Mouse (Mus musculus) gastrocnemius, postnatal 10 days (tissue): ENCODE results near the gene Arid5b. TPM values are rescaled to one million over a fixed set of nuclear protein-coding genes. Genes with fewer than 3 reads are reported as not detected.
A peak's percentile ranks its signal among the peaks of the same experiment; 100 is the strongest.

Experiments used
- DNase-seq: peaks from one replicate; pipeline ENCODE4 v3.0.0; 2021; ENCODE audit warnings: mixed read lengths
- total RNA-seq, 2 experiments: library from RNA; stranded (reverse); gene quantifications; 2 replicates each; pipeline ENCODE4 v1.2.3; 2021

Gene Arid5b
- total RNA-seq, 2 experiments from 2014 or later, result 24.8 to 30.5 TPM

DNA sequence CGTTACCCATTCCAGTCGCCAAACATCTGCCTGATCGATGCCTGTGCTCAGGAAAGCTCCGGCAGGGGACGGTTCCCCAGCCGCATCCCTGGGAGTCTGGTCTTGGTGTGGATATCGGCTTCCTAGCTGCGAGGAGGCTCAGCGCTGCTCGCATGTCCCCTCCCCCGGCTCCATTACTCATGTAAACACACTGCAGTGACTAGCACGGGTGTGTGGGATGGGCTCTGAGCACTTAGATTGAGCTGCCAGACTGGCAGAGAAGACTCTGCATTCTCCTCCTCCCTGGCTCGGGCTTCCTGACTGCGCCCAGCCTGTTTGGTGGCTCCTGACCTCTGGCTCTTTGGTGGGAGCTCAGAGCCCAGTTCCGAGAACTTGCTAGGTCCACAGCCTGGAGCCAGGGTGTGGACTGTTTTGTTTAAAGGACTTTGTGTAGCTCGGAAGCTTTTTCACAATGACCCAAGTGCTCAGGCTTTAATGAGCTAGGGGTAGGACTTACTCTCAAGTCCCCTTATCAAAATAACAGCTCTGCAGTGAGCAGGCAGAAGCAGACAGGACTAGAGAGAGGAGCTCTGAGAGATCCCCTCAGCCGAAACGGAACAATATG lies 142.0 kb downstream of the Arid5b start:
- peak; percentile 73 for DNase-seq

DNA sequence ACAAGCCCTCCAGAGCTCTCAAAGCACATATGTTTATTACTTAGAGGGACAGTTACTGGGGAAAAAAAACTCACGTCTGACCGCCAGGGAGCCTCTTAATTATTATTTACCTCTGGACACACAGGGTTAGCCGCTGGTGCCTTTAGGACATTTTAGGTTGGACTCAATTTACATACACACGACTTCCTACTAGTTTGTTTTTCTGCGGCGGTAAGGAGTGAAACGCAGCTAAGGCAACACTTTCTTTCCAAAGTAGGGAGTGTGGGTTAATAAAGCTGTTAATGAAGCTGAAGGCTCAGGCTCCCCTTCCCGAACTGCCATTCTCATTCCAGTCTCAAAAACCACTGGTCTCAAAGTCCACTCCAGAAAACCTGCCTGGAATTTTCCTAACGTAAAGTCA lies 142.5 kb downstream of the Arid5b start:
- DNase-seq, result no peak

DNA sequence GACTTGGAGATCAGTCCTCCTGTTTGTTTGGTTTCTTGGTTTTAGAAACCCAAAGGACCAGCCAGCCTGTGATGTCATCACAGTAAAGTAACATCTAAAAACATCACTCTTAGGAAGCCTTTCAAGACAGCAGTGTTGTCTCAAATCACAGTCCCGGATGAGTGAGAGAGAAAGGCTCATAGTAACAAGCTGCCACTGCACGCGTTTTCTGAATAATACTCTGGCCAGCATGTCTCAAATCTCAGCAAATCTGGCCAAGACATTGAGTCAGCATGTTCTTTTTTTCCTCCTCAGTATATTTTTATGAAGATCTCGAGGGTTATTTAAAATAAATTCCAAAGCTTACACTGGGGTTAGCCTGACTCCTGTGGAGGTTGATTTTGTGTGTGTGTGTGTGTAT lies 143.1 kb downstream of the Arid5b start:
- no peak for DNase-seq

DNA sequence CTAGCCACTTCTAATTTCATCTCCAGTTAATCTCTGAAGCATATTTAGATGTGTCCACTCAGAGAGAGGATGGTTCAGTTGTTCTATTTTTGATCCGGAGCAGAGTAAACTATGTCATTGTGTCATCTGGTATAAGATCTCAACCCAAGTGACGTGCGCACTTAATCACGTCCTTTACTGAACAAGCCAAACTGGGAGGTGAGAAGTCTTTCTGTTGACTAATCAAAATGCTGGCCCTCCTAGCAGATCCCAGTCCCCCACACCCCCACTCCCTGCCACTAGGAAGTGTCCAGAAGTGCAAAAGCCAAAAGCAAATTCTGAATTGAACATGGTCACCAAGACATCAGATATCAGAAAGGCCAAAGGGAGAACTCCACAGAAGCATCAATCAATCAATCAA lies 144.0 kb downstream of the Arid5b start:
- DNase-seq, result no peak

DNA sequence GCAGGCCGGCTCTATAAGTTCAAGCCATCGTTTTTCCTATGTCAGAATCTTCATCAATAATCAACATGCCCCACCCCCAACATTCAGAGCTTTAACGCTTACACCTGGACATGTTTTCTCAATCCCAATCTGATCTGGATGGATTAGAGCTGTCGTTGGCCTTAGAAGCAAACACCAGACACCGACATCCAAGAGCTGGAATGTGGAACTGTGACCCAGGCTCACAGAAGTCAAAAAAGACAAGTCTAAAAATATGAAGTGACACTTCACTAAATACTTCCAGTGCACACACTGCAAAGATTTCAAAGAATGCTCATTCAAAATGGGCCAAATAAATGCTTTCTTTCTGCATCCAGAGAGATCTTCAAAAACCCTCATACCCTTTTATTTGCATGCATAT lies 144.5 kb downstream of the Arid5b start:
- no peak for DNase-seq

DNA sequence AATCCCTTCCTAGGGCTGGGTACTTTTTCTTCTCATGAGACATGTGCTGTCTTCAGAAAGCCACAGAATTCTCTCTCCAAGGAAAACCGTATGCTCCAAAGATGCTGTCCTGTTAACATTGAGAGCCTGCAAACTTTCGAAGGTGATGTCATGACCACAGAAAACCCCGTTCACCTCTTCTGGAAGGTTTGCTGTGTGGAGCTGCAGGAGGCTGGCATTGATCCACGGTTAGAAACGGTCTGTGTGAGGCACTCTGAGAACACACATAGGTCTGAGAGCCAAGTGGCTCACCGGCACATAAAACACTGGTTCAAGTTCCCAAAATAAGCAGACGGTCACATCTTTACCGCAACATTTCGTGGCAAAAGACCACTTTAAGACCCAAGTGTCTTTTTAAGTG lies 145.9 kb downstream of the Arid5b start:
- DNase-seq, result no peak

DNA sequence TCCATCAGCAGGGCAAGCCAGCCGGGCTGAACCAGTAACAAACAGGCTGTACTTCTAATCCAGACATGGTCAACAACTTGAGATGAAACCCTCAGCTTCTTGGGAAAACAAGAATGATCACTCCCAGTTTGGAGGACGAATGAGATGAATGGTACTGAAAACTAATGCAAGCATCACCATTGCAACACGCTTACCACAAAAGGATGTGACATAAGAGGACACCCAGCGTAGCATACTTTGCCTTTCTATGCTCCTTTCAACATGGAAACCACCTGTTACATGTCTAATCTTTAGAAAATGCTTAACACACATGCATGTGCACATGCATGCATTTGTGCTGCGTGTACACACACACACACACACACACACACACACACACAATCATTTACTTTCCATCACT lies 146.4 kb downstream of the Arid5b start:
- DNase-seq, result no peak

DNA sequence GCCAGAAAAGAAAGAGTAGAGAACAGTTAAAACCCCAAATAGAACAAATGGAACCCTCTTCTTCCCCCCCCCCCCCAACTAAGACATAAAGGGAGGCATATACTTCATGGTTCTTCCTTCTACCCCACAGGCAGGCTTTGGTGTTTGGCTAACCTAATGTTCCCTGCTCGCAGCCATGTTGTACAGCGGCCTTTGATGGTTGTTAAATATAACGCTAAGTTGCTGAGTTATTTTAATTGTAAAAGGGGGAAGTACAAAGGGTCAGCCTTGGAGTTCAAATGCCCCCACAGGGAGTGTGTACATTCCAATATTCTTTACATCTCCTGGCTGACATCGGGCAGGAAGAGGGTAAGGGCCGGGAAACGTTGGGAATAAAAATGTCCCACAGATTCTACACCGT lies 148.9 kb downstream of the Arid5b start:
- DNase-seq, result no peak

DNA sequence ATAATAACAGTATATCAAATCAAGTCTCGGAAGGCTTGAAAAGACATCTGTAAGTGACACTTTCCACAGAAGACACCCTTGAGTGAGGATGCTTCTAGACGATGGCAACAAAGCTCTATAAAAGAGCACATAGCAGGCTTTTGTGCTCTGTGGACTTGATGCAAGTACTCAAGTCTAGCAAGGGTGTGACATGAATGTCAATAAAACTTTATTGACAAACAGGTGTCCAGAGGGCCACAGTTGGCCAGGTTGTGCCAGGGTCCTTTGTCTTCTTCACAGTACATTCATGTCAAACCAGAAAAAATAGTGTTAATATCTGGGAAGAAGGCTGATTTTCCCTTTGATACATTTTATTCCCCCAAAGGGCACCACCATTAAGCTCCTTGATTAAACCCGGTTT lies 149.5 kb downstream of the Arid5b start:
- DNase-seq, result no peak

DNA sequence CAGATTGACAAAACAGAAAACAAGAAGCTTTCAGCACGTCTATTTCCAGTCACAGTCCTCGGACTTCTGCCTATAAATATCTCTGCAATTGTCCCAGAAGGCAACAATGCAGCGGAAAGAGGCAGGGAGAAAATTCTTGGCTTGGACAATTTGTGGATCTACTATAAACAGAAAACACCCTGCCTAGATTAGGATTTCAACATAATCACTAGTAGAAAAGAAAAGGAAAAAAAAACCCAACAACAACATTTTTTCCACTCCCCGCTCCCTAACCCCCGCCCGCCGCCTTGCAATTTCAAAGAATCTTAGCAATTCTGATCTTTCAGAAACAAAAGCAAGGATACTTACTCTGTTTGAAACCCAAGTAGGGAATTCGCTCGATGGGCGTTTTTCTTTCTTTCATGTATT lies 150.1 kb downstream of the Arid5b start:
- no peak for DNase-seq

DNA sequence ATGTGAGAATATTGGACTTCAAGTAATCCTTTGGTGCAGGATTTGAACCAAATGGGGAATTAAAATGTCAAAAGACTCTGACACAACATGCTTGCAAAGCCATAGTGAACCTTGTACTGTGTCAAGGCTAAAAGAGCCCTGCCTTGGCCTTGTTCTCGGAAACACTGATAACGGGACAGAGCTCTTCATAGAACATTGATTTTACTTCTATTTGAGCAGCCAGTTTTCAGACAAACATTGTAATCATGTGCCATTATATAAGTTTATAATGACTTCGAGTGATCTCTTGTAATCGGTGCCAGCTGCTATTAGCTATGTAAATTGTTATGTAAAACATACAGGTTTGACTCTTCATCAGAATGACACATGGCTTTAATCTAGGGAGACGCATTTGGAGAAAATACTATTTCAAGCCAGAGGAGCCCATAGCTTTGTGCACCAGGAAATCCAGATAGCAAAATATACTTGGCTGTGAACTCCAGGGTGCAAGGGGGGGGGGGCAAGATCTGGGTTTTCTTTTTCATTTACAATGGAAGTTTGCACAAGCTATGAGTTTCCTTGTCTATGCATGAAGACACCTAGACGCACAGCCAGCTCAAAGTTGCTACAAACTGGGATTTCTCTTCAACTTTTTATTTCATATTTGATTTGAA lies 150.8 kb downstream of the Arid5b start:
- DNase-seq, result no peak

DNA sequence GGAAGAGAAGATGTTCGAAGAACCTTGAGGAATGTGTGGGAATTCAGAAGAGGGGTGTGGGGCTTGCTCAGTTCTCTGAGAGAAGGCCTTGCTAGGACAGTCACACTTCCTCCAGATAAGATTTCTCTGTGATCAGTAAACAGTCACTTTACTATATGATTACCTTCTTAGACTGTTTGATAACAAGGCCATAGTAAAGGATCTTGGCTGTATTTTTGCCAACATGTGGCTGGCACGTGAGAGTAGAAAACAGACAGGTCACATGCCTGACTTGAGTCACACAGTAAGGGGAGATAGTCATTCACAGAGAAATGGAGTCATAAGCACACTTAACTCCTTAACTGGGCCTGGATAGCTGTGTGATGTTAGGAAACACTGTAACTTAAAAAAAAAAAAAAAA lies 151.4 kb downstream of the Arid5b start:
- no peak for DNase-seq

DNA sequence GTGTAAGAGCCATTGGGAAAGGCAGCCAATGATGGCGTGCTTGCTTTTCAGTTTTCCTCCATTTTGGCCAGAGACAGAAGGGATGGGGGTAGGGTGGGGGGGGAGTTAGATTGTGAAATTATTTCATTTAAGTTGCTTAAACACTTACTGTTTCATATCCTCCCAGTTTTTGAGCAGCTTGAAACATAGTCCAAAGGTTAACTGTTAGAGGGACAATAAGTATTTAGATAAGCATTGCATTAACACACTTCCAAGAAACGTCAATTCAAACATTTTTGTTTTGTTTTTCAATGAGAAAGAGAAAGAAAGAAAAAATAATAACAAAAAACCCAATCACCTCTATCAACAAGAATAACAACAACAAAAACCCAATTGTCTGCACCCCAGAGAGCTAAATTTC lies 152.0 kb downstream of the Arid5b start:
- no peak for DNase-seq

DNA sequence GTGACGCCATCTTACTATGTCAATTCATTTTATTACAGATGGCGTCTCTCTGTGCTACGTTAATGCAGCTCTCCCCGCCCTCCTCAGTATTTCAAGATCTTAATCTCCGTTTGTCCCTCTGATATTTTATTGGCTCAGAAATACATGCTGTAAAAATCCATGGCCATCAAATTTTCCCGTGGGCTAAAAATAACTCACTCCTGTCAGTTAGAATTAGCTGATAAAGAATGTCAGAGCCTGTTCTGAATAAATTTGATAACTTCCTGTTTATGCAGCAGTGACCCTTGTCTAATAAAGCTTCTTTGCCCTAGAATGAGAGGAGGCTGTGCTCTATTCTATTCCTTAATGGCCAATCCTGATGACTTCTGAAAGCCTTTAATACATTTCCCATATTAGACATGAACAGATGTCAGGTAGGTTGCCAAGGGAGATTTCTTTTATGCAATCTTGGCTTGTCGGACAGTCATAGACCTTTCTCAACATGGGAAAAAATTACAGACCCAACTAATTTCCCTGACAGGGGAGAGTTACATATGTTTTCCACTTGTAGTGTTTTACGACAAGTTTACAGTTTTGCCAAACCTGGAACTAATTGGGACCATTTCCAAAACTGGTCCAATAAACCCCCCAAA lies 152.5 kb downstream of the Arid5b start:
- no peak for DNase-seq

DNA sequence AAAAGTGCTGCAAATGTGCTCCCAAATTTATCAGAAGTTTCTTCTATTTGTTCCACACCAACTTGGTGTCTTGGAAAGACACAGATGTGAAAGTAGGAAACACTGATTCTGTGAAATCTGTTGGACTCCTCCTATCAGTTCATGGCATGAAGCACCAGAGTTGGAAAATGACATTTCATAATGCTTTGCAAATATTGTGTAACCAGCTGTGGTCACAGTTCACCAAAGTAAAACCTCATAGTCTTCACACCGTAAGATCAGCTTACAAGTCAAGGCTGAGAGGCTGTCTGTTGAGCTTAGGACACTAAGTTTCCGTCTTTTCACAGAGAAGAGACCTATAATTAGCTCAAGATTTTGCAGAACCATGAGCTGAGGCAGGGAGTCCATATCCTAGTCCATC lies 153.6 kb downstream of the Arid5b start:
- no peak for DNase-seq

DNA sequence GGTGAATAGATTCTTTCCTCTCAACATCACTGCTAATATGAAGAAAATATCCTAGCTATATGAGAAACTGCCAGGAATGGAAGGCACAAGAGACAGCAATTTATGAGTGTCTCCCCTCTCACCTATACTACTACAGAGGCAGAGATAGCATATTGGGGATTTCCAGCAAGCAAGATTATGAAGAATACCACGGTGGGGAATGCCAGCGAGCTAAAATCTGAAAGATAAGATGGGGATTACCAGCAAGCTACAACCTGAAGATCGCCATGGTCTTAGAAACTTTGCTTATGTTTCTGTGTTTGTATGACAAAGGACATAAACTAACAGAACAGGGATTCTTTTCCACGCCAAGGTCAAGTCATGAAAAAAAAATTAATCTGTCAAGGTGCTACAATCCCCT lies 155.1 kb downstream of the Arid5b start:
- no peak for DNase-seq

DNA sequence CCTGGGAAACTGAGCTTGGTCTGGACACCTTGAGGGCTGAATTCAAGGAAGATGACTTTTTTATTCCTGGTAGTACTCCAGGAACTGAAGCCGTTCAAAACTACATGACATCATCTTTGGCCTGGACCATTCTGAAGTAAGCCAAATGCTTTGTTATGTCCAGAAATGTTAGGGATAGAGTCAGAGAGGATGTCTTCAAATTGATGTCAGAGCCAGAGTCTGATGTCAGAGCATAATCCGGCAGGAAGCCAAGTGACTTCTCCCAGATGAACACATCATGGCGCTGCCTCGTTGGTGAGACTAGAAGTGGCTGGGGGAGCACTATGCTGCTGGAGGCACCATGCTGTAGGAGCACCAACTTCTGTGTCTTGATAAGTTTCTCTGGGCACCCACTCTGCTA lies 156.6 kb downstream of the Arid5b start:
- DNase-seq, result peak; percentile 30

DNA sequence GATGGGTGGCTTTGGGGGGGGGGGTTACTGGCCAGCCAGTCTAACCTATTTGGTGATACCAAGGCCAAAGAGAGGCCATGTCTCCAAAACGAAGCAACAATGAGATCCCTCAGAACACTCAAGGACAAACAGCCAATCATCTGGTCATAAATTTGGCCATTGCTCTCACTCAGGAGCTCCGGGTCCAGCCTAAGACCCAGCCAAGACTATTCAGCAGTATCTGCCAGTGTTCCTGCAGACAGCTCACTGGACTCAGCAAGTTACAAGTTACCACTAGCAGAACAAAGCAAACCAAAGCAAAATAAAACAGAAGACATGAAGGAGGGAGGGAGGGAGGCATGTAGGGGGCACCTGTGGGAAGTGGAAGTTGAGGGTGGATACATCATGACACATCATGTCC lies 157.3 kb downstream of the Arid5b start:
- no peak for DNase-seq

DNA sequence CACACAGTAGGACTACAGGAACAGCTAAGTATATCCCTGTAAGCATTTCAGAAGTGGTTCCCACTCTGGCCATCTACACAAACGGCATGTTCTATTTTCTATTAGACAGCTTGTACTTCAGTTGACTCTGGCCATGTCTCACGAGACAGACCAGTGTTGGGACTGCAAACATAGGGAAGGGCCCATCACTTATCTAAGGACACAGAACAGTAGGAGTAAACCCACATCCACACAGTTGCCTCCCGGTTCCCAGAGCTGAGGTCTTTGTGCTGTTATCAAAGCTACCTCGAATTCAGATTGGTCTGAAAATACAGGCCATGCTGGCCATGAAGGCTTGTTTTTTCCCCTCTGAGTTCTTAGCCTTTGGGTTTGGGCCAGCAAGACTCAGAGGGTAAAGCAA lies 158.5 kb downstream of the Arid5b start:
- no peak for DNase-seq

DNA sequence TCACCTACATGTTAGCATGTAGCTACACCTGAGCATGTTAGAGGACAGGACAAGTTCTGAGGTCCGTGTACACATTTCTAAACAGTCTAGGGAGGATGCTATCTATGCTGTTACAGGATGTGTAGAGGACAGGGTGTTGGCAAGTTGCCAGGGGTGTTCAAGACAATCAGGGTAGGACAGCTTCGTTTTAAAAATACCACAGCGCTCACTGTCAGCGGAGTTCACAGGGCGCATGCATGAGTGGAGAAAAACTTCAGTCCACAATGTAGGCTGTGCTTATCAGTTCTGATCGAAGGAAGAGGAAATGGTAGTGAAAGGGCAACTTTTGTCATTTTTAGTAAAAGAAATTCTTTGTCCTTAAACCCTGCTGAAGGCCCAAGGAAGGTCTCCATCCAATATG lies 159.3 kb downstream of the Arid5b start:
- no peak for DNase-seq

DNA sequence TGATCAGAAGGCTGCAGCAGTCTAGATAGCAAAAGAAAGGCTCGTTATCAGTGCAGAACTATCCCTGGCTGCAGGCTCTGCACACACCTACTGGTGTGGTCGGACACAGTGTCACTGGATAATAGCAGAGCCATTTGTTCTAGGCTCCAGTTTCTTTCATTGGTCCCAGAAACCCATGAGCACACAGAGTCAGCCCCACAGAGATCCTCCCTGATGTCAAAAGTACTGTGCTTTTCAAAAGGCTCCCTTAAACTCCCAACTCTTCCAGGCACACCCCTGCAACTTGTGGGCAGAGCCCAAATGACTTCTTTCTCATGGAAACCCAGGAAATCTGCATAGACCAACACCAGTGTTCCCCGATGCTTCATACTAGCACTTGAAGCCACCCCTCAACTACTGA lies 163.6 kb downstream of the Arid5b start:
- no peak for DNase-seq

DNA sequence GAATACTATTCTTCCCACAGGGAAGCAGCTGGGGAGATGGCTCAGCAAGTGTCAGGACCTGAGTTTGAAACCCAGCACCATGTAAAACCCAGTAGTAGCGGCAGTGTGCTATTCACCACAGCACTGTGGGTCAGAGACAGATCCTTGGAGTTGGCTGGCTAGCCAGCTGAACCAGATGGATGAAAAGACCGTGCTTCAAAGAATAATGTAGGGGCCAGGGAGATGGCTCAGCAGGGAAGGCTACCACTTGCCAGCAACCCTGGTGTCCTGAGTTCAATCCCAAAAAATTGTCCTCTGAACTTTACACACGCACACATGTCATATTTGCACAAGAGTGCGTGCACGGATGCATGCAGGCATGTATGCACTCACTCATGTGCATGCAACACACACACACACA lies 164.9 kb downstream of the Arid5b start:
- DNase-seq, result no peak

DNA sequence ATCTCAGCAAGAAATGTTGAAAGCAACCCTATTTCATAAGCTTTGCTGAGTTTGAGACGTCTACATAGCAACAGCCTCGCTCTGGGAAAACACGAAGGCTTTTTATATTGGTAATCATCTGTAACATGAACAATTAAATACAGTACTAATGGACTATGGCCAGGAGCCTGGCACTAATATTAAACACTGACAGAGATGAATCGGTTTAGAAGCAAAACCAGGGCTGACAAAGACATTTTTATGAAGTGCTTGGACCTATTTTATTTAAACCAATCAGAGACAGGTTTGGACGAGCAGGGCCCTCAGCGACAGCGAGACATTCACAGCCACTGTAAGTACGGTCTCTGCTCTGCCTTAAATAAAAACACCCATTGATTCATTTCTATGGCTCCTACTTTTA lies 165.6 kb downstream of the Arid5b start:
- DNase-seq, result no peak

DNA sequence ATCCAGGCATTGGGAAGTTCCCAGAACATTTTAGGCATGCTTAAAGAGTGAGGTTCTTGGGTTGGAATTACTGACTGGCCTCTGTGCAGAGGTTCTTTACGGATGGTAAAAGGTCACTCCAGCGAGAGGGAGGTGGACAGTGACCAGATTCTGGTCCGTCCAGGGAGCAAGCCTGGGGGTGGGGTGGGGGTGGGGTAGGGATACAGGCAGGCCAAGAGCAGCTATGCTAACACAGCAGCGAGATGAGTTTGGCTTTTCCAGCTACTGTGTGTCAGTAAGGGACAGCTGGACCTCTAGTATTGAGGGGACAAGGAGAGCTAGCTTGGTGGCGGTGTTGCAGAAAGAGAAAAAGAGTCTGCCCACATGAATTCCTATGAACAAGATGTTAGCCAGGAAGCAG lies 167.9 kb downstream of the Arid5b start:
- no peak for DNase-seq
